Mouse (Mus musculus) heart, adult 8-10 months (tissue): ENCODE measurements around the gene Rabepk. TPM values are rescaled to one million over a fixed set of nuclear protein-coding genes. Genes with fewer than 3 reads are reported as not detected.
"Not testable (repeated sequence)": the region's sequence is repeated elsewhere in the genome, so short reads cannot be mapped to it uniquely, and the experiment has no call there.

Experiments used
- DNase-seq: peaks from one replicate; pipeline ENCODE4 v3.0.0; 2022; ENCODE audit warnings: low spot score
- total RNA-seq, 4 experiments: library from RNA; stranded (reverse); gene quantifications; 2 replicates each; pipeline ENCODE4 v1.2.4; 2022

The Rabepk gene
- total RNA-seq, 4 experiments from 2014 or later, result 10.2 to 14.5 (median 11.3) TPM

DNA sequence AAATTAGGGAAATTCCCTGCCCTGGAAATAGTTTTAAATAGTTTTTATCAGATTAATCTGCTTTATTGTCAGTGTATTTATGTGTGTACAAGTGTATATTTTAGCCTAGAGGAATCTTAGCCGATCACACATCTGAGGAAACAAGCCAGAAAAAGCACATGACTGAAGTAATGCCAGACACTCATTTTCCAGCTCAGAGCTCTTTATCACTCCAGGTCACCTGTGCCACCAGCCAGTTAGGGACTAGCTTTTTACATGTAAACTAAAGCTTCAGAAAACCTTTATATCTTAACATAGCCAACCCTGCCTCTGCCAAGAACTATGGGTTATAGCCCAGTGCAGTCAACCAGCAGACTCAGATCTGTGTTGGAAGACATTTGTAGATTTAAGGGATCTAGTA is 5.1 kb upstream of the Rabepk start:
- peak; percentile 31 for DNase-seq

GRCm38 (mm10) chr2:34804172-34804571 is 4.5 kb upstream of the Rabepk start:
- no peak for DNase-seq

GRCm38 (mm10) chr2:34803746-34804145 is 4.0 kb upstream of the Rabepk start:
- DNase-seq, result no peak

DNA sequence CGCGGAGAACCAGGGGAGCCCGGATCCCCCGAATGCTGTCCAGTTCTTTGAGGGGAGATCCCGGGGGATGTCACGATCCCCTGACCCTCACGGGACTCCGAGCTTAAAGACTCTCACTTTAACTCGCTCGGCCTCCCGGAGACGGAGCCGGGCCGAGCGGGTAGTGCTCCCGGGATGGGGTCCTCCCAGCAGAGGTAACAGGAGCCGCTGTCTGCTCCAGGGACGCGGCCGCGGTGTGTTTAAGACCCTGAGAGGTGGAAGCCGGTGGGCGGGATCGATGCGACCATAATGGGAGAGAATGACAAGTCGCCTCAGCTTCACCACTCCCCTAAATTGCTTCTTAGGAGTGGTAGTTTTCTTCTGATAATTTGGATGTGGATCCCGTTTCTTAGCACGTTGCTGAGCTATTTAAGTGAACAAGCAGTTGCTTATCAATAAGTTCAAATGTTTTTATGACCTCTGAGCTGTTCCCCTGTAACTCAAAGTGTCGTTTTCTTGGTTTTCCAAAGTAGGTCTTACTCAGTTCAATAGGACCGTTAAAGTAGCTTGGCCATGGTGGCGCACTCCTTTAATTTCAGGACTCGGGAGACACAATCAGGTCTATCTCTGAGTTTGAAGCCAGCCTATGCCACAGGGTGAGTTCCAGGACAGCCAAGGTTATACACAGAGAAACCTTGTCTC is 3.0 kb upstream of the Rabepk start:
- DNase-seq, result peak; percentile 28

DNA sequence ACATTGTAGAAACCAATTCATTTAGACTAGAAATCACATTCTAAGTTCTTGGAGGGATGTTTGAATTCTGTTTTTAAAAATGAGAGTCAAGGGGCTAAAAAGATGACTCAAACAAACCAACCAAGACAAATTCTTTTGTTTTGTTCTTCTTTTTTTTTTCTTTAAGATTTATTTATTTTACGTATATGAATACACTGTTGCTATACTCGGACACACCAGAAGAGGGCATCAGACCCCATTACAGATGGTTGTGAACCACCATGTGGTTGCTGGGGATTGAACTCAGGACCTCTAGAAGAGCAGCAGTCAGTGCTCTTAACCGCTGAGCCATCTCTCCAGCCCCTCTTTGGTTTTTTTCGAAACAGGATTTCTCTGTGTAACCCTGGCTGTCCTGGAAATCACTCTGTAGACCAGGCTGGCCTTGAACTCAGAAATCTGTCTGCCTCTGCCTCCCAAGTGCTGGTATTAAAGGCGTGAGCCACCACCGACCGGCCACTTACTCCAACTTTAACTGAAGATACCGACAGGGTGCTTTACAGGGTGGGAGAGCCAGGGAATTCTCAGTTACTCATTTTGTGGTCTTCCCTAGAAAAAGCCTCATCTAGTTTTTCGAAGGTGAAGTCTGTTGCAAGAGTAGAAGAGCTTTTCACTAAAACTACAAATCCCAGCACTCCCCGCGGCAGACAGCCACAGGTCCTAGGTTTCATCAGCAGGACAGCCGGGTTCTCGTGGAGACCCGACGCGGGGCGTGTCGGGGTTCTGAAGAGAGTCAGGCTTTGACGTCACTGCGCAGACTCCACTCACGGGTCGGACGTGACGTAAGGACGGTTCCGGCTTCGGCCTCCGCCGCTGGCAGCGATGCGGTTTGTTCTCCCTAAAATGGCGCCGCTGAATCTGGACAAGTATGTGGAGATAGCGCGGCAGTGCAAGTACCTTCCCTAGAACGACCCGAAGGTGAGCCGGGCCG is 2.1 kb upstream of the Rabepk start:
- DNase-seq, result peak; percentile 97

DNA sequence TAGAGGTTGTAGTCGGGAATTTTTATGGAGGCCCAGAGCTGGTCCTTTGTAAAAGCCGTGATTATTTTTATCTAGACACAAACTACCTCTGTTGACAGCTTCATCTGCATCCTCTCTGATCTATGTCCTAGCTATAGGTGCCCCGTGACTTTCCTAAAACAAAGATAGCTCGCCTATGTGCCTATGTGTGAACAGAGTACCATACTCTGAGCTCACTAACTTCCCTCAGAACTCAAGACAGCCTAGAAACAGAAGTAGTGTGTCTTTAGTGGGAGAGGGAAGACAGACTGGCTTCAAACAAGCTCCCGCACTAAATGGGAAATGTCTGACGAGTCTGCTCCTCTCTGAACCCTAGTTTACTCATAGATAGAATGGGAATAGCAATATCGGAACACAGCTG is 659 bp upstream of the Rabepk start:
- DNase-seq, result no peak

DNA sequence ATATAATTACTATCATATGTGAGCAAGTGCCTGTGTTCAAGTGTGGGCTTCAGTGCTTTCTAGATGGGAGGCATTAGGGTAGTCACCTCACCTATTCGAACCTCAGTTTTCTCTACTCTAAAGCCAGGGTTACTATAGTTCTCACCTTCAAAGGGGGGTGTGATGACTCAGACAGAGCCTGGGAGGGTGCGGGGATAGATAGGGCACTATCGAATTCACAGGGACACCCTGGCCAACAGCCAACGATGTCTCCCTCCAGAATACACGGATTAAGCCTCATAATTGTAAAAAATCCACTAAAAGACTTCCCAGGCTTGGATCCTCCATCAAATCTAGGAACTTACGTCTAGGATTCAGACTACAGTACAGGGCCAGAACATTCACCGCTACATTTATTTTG is 4.3 kb downstream of the Rabepk start:
- DNase-seq, result no peak

DNA sequence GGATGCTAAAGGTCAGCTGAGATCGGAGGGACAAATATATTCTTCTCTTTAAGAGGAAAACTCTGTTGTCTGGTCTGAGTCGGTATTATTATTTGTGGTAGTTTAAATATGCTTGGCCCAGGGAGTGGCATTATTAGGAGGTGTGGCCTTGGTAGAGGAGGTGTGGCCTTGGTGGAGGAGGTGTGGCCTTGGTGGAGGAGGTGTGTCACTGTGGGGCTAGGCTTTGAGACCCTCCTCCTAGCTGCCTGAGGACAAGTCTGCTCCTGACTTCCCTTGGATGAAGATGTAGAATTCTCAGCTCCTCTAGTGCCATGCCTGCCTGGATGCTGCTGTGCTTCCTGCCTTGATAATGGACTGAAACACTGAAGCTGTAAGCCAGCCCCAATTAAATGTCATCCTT is 5.2 kb downstream of the Rabepk start:
- no peak for DNase-seq

- DNase-seq, result not testable (repeated sequence)
These were observed 7.2 kb downstream of the Rabepk start for GRCm38 (mm10) chr2:34792543-34792942.

GRCm38 (mm10) chr2:34790282-34790681 is 9.4 kb downstream of the Rabepk start:
- no peak for DNase-seq

GRCm38 (mm10) chr2:34784085-34784484 is 15.6 kb downstream of the Rabepk start:
- peak; percentile 43 for DNase-seq

- DNase-seq, result no peak
These were observed 16.4 kb downstream of the Rabepk start for GRCm38 (mm10) chr2:34783064-34784020.

DNA sequence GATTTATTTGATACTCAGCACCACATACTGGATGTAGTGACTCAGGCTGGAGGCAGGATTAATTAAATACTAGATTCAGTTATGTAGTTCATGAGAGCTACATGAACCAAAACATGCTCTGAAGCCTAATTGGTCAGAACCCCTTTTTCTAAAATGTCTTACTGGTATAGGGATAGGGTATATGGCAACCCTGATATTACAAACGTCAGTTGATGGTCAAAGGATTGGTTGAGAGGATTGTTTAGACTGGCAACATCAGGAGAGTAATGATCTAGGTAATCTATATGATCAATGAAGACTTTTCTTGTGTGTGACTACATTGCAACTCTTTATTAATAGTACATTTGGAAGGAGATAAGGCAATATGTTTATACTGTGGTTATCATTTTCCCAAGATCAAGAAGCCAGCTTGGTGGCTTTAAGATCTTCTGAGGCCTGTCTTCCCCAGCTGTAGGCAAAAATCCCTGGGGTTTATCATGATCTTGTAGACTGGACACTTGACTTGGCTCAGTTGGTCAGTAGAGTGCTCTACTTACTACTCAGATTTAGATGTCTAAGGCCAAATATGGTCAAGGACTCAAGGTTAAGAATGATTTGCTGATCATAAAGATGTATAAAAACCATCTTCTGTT is 22.4 kb downstream of the Rabepk start:
- no peak for DNase-seq

DNA sequence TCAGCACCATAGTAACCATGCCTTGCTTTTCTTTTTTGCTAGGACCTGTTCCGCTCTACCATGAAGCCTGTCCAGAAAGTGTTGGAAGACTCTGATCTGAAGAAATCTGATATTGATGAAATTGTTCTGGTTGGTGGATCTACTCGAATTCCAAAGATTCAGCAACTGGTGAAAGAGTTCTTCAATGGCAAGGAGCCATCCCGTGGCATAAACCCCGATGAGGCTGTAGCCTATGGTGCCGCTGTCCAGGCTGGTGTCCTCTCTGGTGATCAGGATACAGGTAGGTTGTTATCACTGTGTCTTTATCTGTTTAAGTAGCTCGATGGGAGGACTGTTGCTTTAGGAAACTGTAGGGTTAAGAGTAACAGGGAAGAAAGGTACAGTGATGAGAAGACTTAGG is 25.2 kb downstream of the Rabepk start:
- no peak for DNase-seq

GRCm38 (mm10) chr2:34773673-34774072 is 26.0 kb downstream of the Rabepk start:
- no peak for DNase-seq

DNA sequence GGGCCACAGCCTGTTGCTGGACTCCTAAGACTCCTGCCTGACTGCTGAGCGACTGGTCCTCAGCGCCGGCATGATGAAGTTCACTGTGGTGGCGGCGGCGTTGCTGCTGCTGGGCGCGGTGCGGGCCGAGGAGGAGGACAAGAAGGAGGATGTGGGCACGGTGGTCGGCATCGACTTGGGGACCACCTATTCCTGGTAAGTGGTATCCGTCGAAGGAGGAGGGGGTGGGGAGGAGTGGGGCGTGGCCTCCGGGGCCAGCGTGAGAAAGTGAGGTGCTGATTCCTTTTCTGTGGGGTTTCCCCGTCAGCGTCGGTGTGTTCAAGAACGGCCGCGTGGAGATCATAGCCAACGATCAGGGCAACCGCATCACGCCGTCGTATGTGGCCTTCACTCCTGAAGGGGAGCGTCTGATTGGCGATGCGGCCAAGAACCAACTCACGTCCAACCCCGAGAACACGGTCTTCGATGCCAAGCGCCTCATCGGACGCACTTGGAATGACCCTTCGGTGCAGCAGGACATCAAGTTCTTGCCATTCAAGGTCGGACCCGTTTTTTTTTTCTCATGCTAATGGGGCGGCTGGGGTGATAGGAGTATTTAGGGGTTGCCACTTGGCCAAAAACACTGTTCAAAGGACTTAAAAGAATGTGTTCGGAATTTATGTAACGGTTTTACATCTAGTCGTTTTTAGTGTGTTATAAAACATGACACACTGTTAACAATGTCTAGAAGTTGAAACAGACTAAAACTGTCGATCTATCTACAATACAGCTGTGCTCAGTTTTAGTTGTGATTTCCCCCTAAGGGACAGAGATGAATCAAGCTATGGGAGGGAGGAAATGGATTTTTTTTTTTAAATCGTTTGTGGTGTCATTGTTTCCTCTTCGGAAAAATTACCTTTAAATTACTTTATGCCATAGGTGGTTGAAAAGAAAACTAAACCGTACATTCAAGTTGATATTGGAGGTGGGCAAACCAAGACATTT is 27.2 kb downstream of the Rabepk start:
- no peak for DNase-seq

DNA sequence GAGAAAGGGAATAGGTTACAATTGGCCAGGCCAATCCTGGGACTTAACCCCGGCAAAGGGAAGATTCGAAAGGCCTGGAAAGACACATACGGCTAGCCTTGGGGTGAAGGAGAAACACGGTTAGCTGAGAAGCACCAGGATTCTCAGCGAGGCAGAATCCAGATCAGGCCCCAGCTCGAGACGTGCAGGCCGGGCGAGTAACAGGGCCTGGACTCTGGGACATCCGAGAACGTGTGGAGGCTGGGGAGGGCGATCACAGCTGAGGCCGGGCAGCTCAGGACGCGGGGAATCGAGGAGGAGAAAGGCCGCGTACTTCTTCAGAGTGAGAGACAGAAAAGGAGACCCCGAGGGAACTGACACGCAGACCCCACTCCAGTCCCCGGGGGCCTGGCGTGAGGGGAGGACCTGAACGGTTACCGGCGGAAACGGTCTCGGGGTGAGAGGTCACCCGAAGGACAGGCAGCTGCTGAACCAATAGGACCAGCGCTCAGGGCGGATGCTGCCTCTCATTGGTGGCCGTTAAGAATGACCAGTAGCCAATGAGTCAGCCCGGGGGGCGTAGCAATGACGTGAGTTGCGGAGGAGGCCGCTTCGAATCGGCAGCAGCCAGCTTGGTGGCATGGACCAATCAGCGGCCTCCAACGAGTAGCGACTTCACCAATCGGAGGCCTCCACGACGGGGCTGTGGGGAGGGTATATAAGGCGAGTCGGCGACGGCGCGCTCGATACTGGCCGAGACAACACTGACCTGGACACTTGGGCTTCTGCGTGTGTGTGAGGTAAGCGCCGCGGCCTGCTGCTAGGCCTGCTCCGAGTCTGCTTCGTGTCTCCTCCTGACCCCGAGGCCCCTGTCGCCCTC is 28.1 kb downstream of the Rabepk start, which contains the start of gene Hspa5:
TSS of gene Hspa5 (plus strand) at position 603 of the 859 bp plus-strand sequence.
- peak; percentile 99 for DNase-seq

DNA sequence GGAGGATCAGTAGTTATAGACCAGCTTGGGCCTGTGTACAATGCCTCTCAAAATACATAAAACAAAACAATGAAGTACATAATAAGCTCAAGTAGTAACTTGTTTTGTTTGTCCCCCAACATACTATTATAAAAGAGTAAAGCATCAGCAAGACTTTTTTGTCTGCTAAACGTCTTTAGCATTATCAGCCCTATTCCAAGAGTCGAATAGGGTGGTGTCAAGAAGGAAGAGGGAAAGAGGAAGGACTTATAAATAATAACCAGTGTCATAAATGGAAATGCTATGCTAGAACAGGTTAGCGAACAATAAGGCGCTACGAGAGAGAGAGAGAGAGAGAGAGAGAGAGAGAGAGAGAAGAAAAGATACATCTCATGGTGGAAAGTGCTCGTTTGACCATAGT is 28.8 kb downstream of the Rabepk start:
- no peak for DNase-seq

- DNase-seq, result no peak
These were observed 29.7 kb downstream of the Rabepk start for GRCm38 (mm10) chr2:34770049-34770448.
